Comparison of ENCODE assay signal across 7 mouse cellular contexts in genomic region chr7:141193348-141193856, GRCm38 (mm10). TPM values are rescaled to one million over a fixed set of nuclear protein-coding genes. Genes with fewer than 3 reads are reported as not detected.
DNase-seq lines count a peak whose midpoint lies in the region; ATAC-seq lines count a peak whose summit lies in the region.

No protein-coding gene starts in this region.

- DNase-seq in urinary bladder, adult 18-20 months (ENCODE audit: low spot score in 2 of 2), result peak; percentile 84 to 86
- no peak for DNase-seq in urinary bladder, postnatal 10 days (ENCODE audit: low spot score)
- peak; percentile 62 for DNase-seq in cerebellum, adult 9-10 months
- peak; percentile 62 for DNase-seq in kidney, postnatal 14 days
- DNase-seq in lung, postnatal 14 days, result peak; percentile 35
- DNase-seq in right cerebral cortex, postnatal 4 days, result peak; percentile 40

- peak overlapping the region; percentile 86 for H3K4me3 ChIP-seq in heart, embryonic 13.5 days

- H3K36me3 ChIP-seq in heart, embryonic 13.5 days, result peaks cover 38% of the 10 kb centered on the region

- no peaks in the 10 kb centered on the region for H3K9me3 ChIP-seq in heart, embryonic 13.5 days

- 1% methylated on average over 43 of the region's 43 CpGs for WGBS in heart, embryonic 13.5 days

- no peaks in the 10 kb centered on the region for H3K27me3 ChIP-seq in heart, embryonic 13.5 days (replicated peaks)

- peak overlapping the region; percentile 93 for H3K4me2 ChIP-seq in heart, embryonic 13.5 days

- H3K9ac ChIP-seq in heart, embryonic 13.5 days, result peak overlapping the region; percentile 97

- 0 out of 2 replicates have a peak, but pooled peaks have one; percentile 0 for ATAC-seq in heart, embryonic 13.5 days (ENCODE audit: extremely low read depth, insufficient number of reproducible peaks, low FRiP score, low TSS enrichment)

- H3K4me1 ChIP-seq in heart, embryonic 13.5 days, result peaks cover 29% of the 10 kb centered on the region

- H3K27ac ChIP-seq in heart, embryonic 13.5 days (replicated peaks), result peak overlapping the region; percentile 80

RNA-seq across cellular contexts. Expression of gene Hras, which starts 0.4 kb away (rescaled TPM):
- 67.5 and 90.7 TPM in 2 replicates for polyA plus RNA-seq in heart, embryonic 13.5 days (2015; fragmentation: Nextera tagmentation; extraction: Ambion mirVana)

RNA-seq across cellular contexts. Expression of gene Lrrc56, which starts 0.6 kb away (rescaled TPM):
- 3.1 and 3.3 TPM in 2 replicates for polyA plus RNA-seq in heart, embryonic 13.5 days (2015; fragmentation: Nextera tagmentation; extraction: Ambion mirVana)

RNA-seq across cellular contexts. Expression of gene Lmntd2, which starts 20.5 kb away (rescaled TPM):
- 0.56 and 0.72 TPM in 2 replicates for polyA plus RNA-seq in heart, embryonic 13.5 days (2015; fragmentation: Nextera tagmentation; extraction: Ambion mirVana)

RNA-seq across cellular contexts. Expression of gene Rnh1, which starts 20.7 kb away (rescaled TPM):
- polyA plus RNA-seq in heart, embryonic 13.5 days (2015; fragmentation: Nextera tagmentation; extraction: Ambion mirVana), result 92.2 and 102 TPM in 2 replicates

RNA-seq across cellular contexts. Expression of gene Rassf7, which starts 22.3 kb away (rescaled TPM):
- polyA plus RNA-seq in heart, embryonic 13.5 days (2015; fragmentation: Nextera tagmentation; extraction: Ambion mirVana), result 15.1 and 15.3 TPM in 2 replicates
